Mouse (Mus musculus): ENCODE measurements around the gene Tenm3. TPM values are rescaled to one million over a fixed set of nuclear protein-coding genes. Genes with fewer than 3 reads are reported as not detected.

Gene Tenm3
- polyA plus RNA-seq, 1 experiment from 2014 or later: 49.8 TPM

DNA sequence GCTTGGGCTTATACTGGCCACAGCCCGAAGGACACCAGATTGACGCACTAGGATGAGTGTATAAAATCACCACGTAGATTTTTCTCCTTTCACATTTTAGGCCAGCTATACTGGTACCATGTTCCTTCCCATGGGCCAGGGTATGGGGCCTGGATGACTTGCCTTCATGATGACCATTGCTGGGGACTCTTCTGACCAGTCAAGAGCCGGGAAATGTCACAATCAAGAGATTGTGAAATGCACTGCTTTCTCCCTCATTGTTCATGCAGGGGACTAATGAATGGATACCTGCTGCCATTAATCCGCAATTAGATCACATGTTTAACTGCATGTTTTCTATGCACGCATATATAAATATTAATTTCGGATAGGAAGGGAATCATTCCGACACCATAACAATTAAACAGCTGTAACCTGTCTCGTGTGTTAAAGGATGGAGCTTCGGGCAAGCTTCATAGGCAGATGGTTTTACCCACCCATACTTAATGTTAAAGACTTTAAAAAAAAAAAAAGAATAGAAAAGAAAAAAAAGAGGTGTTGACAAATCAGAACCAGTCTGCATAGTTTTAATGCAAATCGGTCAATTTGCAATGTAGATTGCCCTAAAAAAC is 521.0 kb downstream of the Tenm3 start:
- H3K4me3 ChIP-seq (ENCODE audit: low read depth, low read length): no peak overlapping the region
- no peak overlapping the region for H3K27ac ChIP-seq (ENCODE audit: low read depth, low read length)
- H3K36me3 ChIP-seq (ENCODE audit: control insufficient read depth, insufficient read depth, low read length): no peaks in the 10 kb centered on the region
- ATAC-seq (ENCODE audit: low FRiP score) (peak; percentile 56; the same call in 1 of the 2 replicates), DNase-seq (ENCODE audit: low spot score) (no peak)
- WGBS: 81% methylated on average over 11 of the region's 11 CpGs
- H3K9ac ChIP-seq (ENCODE audit: low read depth, low read length): no peak overlapping the region
- H3K4me1 ChIP-seq (replicated peaks; ENCODE audit: control insufficient read depth, insufficient read depth, low read length): no peaks in the 10 kb centered on the region
- H3K27me3 ChIP-seq (ENCODE audit: control insufficient read depth, insufficient read depth, low read length): no peaks in the 10 kb centered on the region
- no peak overlapping the region for H3K4me2 ChIP-seq (replicated peaks; ENCODE audit: low read depth, low read length)
- H3K9me3 ChIP-seq (ENCODE audit: control insufficient read depth, low read length): no peaks in the 10 kb centered on the region

DNA sequence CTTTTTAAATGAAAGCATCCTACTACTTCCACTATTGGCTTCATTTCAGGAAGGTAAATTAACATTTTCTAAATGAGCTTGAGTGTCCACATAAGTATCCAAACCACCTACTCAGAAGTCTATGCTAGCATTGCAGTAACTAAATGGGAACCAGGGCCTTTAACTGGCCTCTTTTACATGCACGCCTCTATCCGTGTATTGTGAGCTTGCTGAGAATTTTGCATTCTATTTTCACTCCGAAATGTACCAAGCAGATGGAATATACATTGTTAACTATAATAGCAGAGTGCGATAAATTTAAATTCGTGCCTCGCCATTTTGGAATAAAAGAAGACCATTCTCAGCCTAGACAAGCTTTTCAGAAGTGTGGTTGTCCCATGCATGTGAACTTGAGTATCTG is 521.5 kb downstream of the Tenm3 start:
- H3K9ac ChIP-seq (ENCODE audit: low read depth, low read length): no peak overlapping the region
- no peak for DNase-seq (ENCODE audit: low spot score)
- H3K27me3 ChIP-seq (ENCODE audit: control insufficient read depth, insufficient read depth, low read length): no peaks in the 10 kb centered on the region
- no peak overlapping the region for H3K4me2 ChIP-seq (replicated peaks; ENCODE audit: low read depth, low read length)
- no peak overlapping the region for H3K27ac ChIP-seq (ENCODE audit: low read depth, low read length)
- H3K9me3 ChIP-seq (ENCODE audit: control insufficient read depth, low read length): no peaks in the 10 kb centered on the region
- H3K36me3 ChIP-seq (ENCODE audit: control insufficient read depth, insufficient read depth, low read length): no peaks in the 10 kb centered on the region
- no peak overlapping the region for H3K4me3 ChIP-seq (ENCODE audit: low read depth, low read length)
- no peak for ATAC-seq (ENCODE audit: low FRiP score)
- H3K4me1 ChIP-seq (replicated peaks; ENCODE audit: control insufficient read depth, insufficient read depth, low read length): no peaks in the 10 kb centered on the region
- WGBS: 95% methylated on average over 6 of the region's 6 CpGs

DNA sequence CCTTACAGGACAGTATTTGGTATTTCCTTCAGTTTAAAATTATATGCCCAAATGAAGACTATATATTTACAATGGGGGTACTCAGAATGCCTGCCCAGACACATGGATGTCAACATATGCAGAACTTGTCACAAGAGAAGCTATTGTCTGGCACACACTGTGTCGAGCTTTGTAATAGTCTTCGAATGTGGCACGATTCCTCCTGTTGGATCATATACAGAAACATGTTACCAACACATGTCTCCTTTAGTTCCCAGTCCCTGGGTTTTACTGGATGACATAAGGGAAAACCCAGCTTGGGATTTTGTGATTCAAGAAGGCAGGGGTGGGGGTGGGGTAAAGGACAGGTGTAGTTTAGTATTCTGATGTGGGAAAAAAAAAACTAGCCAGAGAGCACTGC is 524.1 kb downstream of the Tenm3 start:
- Histone ChIP-seq H3K4me1 (replicated peaks; ENCODE audit: control insufficient read depth, insufficient read depth, low read length) (no peaks in the 10 kb centered on the region), H3K4me2 (replicated peaks; ENCODE audit: low read depth, low read length) (no peak overlapping the region), H3K9me3 (ENCODE audit: control insufficient read depth, low read length) (no peaks in the 10 kb centered on the region), H3K27me3 (ENCODE audit: control insufficient read depth, insufficient read depth, low read length) (no peaks in the 10 kb centered on the region), H3K36me3 (ENCODE audit: control insufficient read depth, insufficient read depth, low read length) (no peaks in the 10 kb centered on the region), H3K27ac (ENCODE audit: low read depth, low read length) (no peak overlapping the region), H3K4me3 (ENCODE audit: low read depth, low read length) (no peak overlapping the region), H3K9ac (ENCODE audit: low read depth, low read length) (no peak overlapping the region)
- no peak for ATAC-seq (ENCODE audit: low FRiP score)
- no peak for DNase-seq (ENCODE audit: low spot score)
- WGBS: 91% methylated on average over 3 of the region's 3 CpGs

DNA sequence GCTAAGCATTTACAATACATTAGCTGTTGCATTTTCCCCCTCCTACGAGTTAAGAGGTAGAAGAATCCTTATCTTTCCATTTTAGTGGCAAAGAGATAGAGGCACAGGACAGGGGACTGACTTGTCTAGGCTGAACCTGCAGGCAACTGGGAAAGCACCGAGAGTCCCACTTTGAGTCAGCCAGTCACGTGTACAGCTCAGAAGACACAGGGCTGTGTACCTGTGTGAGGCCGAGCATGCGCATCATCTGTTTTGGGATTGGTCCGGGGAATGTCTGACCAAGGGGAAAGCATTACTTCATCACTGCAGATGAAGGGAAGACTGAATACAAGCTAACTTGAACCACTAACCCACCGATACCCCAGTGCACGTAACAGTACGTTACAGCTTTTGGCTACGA is 526.3 kb downstream of the Tenm3 start:
- 94% methylated on average over 10 of the region's 10 CpGs for WGBS
- no peaks in the 10 kb centered on the region for H3K36me3 ChIP-seq (ENCODE audit: control insufficient read depth, insufficient read depth, low read length)
- no peaks in the 10 kb centered on the region for H3K27me3 ChIP-seq (ENCODE audit: control insufficient read depth, insufficient read depth, low read length)
- H3K4me2 ChIP-seq (replicated peaks; ENCODE audit: low read depth, low read length): no peak overlapping the region
- no peaks in the 10 kb centered on the region for H3K9me3 ChIP-seq (ENCODE audit: control insufficient read depth, low read length)
- ATAC-seq (ENCODE audit: low FRiP score) (no peak), DNase-seq (ENCODE audit: low spot score) (no peak)
- no peak overlapping the region for H3K27ac ChIP-seq (ENCODE audit: low read depth, low read length)
- no peak overlapping the region for H3K4me3 ChIP-seq (ENCODE audit: low read depth, low read length)
- H3K4me1 ChIP-seq (replicated peaks; ENCODE audit: control insufficient read depth, insufficient read depth, low read length): no peaks in the 10 kb centered on the region
- no peak overlapping the region for H3K9ac ChIP-seq (ENCODE audit: low read depth, low read length)

DNA sequence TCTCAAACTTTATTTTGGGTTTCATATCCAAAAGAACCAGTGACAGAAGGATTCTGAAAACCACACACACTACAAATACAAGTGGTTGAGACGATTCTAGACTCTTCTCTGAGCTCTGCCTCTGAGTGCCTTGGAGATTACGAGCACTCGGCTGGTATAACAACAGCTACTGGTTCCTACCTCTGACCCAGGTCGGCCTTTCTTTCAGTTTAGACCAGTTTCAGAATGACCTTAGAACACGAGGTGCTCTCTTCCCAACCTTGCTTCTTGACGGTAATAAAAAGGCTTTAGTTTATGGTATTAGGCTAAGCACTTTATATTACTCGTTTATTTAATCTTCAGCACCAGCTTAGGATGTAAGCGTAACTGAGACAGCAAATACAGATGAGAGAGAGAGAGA is 528.1 kb downstream of the Tenm3 start:
- WGBS: 91% methylated on average over 8 of the region's 8 CpGs
- Histone ChIP-seq H3K36me3 (ENCODE audit: control insufficient read depth, insufficient read depth, low read length) (no peaks in the 10 kb centered on the region), H3K9ac (ENCODE audit: low read depth, low read length) (no peak overlapping the region), H3K9me3 (ENCODE audit: control insufficient read depth, low read length) (no peaks in the 10 kb centered on the region), H3K4me2 (replicated peaks; ENCODE audit: low read depth, low read length) (no peak overlapping the region), H3K27me3 (ENCODE audit: control insufficient read depth, insufficient read depth, low read length) (no peaks in the 10 kb centered on the region), H3K27ac (ENCODE audit: low read depth, low read length) (no peak overlapping the region), H3K4me1 (replicated peaks; ENCODE audit: control insufficient read depth, insufficient read depth, low read length) (no peaks in the 10 kb centered on the region; the same call in 1 of the 2 replicates), H3K4me3 (ENCODE audit: low read depth, low read length) (no peak overlapping the region)
- ATAC-seq (ENCODE audit: low FRiP score): no peak
- DNase-seq (ENCODE audit: low spot score): no peak

DNA sequence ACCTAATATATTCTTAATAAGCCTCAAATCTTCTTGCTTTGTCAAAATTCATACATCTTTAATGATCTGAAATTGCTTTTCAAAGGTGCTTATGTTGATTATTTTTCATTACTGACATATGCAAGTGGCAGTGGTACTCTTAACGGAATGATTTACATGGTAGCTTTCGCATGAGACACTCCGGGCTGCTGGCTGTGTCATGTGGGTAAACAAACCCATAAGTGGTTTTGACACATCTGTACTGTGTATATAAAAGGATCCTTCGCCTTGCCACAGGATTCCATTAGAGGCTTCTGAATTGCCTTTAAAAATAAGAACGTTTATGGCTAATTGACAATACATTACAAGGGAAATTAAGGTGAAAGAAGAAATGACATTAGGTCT is 529.8 kb downstream of the Tenm3 start:
- H3K36me3 ChIP-seq (ENCODE audit: control insufficient read depth, insufficient read depth, low read length): no peaks in the 10 kb centered on the region
- 72% methylated on average over 5 of the region's 5 CpGs for WGBS
- peaks cover 4% of the 10 kb centered on the region; the same call in 1 of the 2 replicates for H3K4me1 ChIP-seq (replicated peaks; ENCODE audit: control insufficient read depth, insufficient read depth, low read length)
- no peak overlapping the region for H3K4me3 ChIP-seq (ENCODE audit: low read depth, low read length)
- no peak for ATAC-seq (ENCODE audit: low FRiP score)
- H3K27ac ChIP-seq (ENCODE audit: low read depth, low read length): no peak overlapping the region
- no peaks in the 10 kb centered on the region for H3K27me3 ChIP-seq (ENCODE audit: control insufficient read depth, insufficient read depth, low read length)
- no peak overlapping the region for H3K9ac ChIP-seq (ENCODE audit: low read depth, low read length)
- DNase-seq (ENCODE audit: low spot score): no peak
- H3K9me3 ChIP-seq (ENCODE audit: control insufficient read depth, low read length): no peaks in the 10 kb centered on the region
- H3K4me2 ChIP-seq (replicated peaks; ENCODE audit: low read depth, low read length): no peak overlapping the region

DNA sequence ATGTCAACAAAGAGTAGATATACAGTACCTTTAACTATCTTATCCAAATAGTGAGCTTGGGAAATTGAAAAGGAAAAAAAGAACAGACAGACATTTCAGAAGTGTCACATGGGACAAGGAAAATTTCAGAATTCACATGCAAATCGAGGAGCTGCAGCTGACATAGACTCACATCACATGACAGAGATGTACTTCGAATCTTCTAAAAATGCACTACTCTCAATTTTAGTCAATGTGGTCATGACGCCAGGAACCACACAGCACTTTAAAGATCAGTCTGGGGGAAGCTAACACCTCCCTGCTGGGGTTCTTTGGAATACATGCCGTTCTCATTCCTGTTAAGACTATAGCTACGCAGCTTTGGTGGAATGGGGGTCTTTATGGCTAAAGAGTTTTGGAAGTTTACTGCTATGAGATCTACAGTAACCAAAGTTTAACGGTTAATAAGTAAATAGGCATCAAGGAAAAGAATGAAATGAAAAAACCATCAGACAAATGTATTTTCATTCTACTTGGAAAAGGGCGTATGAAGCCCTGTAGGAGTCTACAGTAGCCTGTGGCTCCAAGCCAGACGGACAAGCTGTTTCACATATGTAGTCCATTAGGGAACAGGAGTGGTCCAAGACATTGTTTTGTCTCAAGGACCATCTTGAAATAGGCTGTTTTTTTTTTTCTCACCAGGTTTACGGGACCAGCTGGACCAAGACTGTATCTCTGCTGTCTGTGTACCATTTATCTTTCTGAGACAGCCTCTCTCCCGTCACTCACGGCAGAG is 530.4 kb downstream of the Tenm3 start:
- ATAC-seq (ENCODE audit: low FRiP score): no peak
- Histone ChIP-seq H3K4me2 (replicated peaks; ENCODE audit: low read depth, low read length) (no peak overlapping the region), H3K9me3 (ENCODE audit: control insufficient read depth, low read length) (no peaks in the 10 kb centered on the region), H3K27me3 (ENCODE audit: control insufficient read depth, insufficient read depth, low read length) (no peaks in the 10 kb centered on the region), H3K4me3 (ENCODE audit: low read depth, low read length) (no peak overlapping the region), H3K4me1 (replicated peaks; ENCODE audit: control insufficient read depth, insufficient read depth, low read length) (peaks cover 4% of the 10 kb centered on the region; the same call in 1 of the 2 replicates), H3K9ac (ENCODE audit: low read depth, low read length) (no peak overlapping the region), H3K27ac (ENCODE audit: low read depth, low read length) (no peak overlapping the region), H3K36me3 (ENCODE audit: control insufficient read depth, insufficient read depth, low read length) (no peaks in the 10 kb centered on the region)
- DNase-seq (ENCODE audit: low spot score): no peak
- WGBS: 72% methylated on average over 11 of the region's 11 CpGs

DNA sequence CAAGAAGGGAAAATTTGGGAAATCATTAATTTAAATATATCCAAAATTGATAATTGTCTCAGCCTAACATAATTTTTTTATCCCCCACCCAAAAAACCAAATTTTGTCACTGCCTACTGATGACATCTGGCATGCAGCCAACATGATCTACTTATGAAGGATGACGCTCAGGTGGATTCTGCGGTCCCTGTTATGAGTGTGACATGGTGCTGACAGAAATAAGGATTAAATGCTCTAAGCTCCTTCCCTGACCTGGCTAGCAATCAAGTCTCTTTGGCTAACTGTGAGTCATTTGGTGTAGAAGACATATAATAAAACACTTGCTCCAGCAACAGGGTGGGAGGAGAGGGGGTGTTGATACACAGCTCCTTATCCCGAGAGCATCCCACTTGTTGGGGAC is 532.0 kb downstream of the Tenm3 start:
- ATAC-seq (ENCODE audit: low FRiP score) (no peak), DNase-seq (ENCODE audit: low spot score) (no peak)
- Histone ChIP-seq H3K36me3 (ENCODE audit: control insufficient read depth, insufficient read depth, low read length) (no peaks in the 10 kb centered on the region), H3K4me1 (replicated peaks; ENCODE audit: control insufficient read depth, insufficient read depth, low read length) (peaks cover 4% of the 10 kb centered on the region; the same call in 1 of the 2 replicates), H3K9ac (ENCODE audit: low read depth, low read length) (no peak overlapping the region), H3K9me3 (ENCODE audit: control insufficient read depth, low read length) (no peaks in the 10 kb centered on the region), H3K4me2 (replicated peaks; ENCODE audit: low read depth, low read length) (no peak overlapping the region), H3K27ac (ENCODE audit: low read depth, low read length) (no peak overlapping the region), H3K4me3 (ENCODE audit: low read depth, low read length) (no peak overlapping the region), H3K27me3 (ENCODE audit: control insufficient read depth, insufficient read depth, low read length) (no peaks in the 10 kb centered on the region)
- 91% methylated on average over 3 of the region's 3 CpGs for WGBS

Data from hindbrain, embryonic 11.5 days (tissue).